Comparison of ENCODE assay signal across 8 mouse cellular contexts in the genomic region with DNA sequence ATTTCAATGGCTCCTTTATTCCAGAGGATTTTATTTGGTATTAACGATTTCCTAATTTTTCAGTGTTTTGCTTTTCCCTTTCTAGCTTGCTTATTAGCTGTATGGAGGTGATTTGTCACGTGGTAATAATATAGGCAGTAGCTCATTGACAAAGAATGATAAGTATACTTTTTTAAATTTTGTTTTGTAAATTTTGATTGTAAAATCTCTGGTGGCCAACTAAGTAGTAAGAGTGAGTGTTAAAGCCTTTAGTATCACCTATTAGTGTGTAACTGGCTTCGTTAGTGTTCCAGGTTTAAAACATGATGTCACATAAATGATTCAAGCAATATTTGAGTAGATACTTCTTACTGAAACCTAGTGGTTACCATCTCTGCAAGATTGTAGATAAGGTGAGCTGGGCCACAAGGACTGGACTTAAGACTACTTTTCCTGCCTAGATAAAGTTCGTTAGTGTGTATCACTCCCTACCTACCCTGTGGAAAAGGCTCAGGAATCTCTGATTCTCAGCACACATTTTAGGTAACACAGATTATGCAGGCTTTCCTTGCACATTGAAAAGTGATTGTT. TPM values are rescaled to one million over a fixed set of nuclear protein-coding genes. Genes with fewer than 3 reads are reported as not detected.
A peak's percentile ranks its signal among the peaks of the same experiment; 100 is the strongest.
DNase-seq lines count a peak whose midpoint lies in the region; ATAC-seq and TF ChIP-seq lines count a peak whose summit lies in the region.

No protein-coding gene starts in this region.

- H3K4me2 ChIP-seq in heart, embryonic 11.5 days, result peak overlapping the region; percentile 77
- peak overlapping the region; percentile 69 for H3K4me2 ChIP-seq in hindbrain, embryonic 12.5 days (replicated peaks)

- no peak for TF ChIP-seq POLR2A in ES-Bruce4 (IDR thresholded peaks at IDR 0.05; ENCODE audit: insufficient read depth, low read length)

- no peak for ATAC-seq in heart, embryonic 11.5 days (replicated peaks; ENCODE audit: insufficient number of reproducible peaks, low FRiP score, low TSS enrichment)
- ATAC-seq in hindbrain, embryonic 12.5 days (ENCODE audit: low FRiP score), result no peak
- ATAC-seq in megakaryocyte-erythroid progenitor cell, adult 5-6 weeks (replicated peaks; ENCODE audit: low FRiP score, low TSS enrichment, poor library complexity, severe bottlenecking), result 0 out of 2 replicates have a peak, but pooled peaks have one; percentile 20

- DNase-seq in heart, adult 9 months (ENCODE audit: low spot score in 2 of 2), result no peak
- DNase-seq in Muller cell, postnatal 12 days (ENCODE audit: inconsistent ontology term), result no peak
- DNase-seq in adrenal gland, adult 2 months, result no peak
- DNase-seq in embryo, embryonic 10.5 days (ENCODE audit: low spot score), result no peak

- WGBS in heart, embryonic 11.5 days (ENCODE audit: insufficient replicate concordance), result 47% methylated on average over 4 of the region's 4 CpGs
- 68% methylated on average over 4 of the region's 4 CpGs for WGBS in hindbrain, embryonic 12.5 days

- no peak for TF ChIP-seq EP300 in ES-Bruce4 (IDR thresholded peaks at IDR 0.05; ENCODE audit: insufficient read depth, low read depth, low read length)

- no peaks in the 10 kb centered on the region for H3K27me3 ChIP-seq in heart, embryonic 11.5 days (ENCODE audit: control insufficient read depth, insufficient read depth, low read length)
- no peaks in the 10 kb centered on the region for H3K27me3 ChIP-seq in ES-Bruce4 (ENCODE audit: control insufficient read depth, insufficient read depth, low read length, poor library complexity, severe bottlenecking)
- no peaks in the 10 kb centered on the region for H3K27me3 ChIP-seq in hindbrain, embryonic 12.5 days

- H3K4me1 ChIP-seq in heart, embryonic 11.5 days (ENCODE audit: control insufficient read depth, insufficient read depth, low read length), result peaks cover 8% of the 10 kb centered on the region
- peaks cover 2% of the 10 kb centered on the region for H3K4me1 ChIP-seq in ES-Bruce4 (ENCODE audit: control insufficient read depth, insufficient read depth, low read length)
- H3K4me1 ChIP-seq in hindbrain, embryonic 12.5 days, result peaks cover 10% of the 10 kb centered on the region

- H3K9me3 ChIP-seq in heart, embryonic 11.5 days (replicated peaks; ENCODE audit: control insufficient read depth, low read length), result no peaks in the 10 kb centered on the region
- no peaks in the 10 kb centered on the region for H3K9me3 ChIP-seq in ES-Bruce4 (replicated peaks; ENCODE audit: control insufficient read depth, insufficient read depth, low read length, poor library complexity, severe bottlenecking)
- H3K9me3 ChIP-seq in hindbrain, embryonic 12.5 days (replicated peaks), result no peaks in the 10 kb centered on the region

- no peaks in the 10 kb centered on the region for H3K36me3 ChIP-seq in heart, embryonic 11.5 days (ENCODE audit: control insufficient read depth, insufficient read depth, low read length)
- peaks cover 6% of the 10 kb centered on the region; the same call in 1 of the 2 replicates for H3K36me3 ChIP-seq in ES-Bruce4 (ENCODE audit: control insufficient read depth, insufficient read depth, low read length, poor library complexity, severe bottlenecking)
- no peaks in the 10 kb centered on the region for H3K36me3 ChIP-seq in hindbrain, embryonic 12.5 days

- no peak overlapping the region; the same call in 1 of the 2 replicates for H3K9ac ChIP-seq in heart, embryonic 11.5 days (ENCODE audit: low read depth, low read length)
- peak overlapping the region; percentile 100; the same call in 1 of the 2 replicates for H3K9ac ChIP-seq in ES-Bruce4 (ENCODE audit: low read depth, poor library complexity, severe bottlenecking)
- peak overlapping the region; percentile 99; the same call in 1 of the 2 replicates for H3K9ac ChIP-seq in hindbrain, embryonic 12.5 days

- peak overlapping the region; percentile 98 for H3K4me3 ChIP-seq in heart, embryonic 11.5 days (ENCODE audit: low read depth, low read length)
- no peak overlapping the region for H3K4me3 ChIP-seq in ES-Bruce4 (ENCODE audit: low read depth, low read length)
- peak overlapping the region; percentile 95 for H3K4me3 ChIP-seq in hindbrain, embryonic 12.5 days

- no peak for TF ChIP-seq CTCF in ES-Bruce4 (IDR thresholded peaks at IDR 0.05; ENCODE audit: low read depth, low read length)

- no peak overlapping the region for H3K27ac ChIP-seq in heart, embryonic 11.5 days (ENCODE audit: low read depth, low read length)
- H3K27ac ChIP-seq in ES-Bruce4 (ENCODE audit: insufficient read depth, low read length), result no peak overlapping the region
- no peak overlapping the region for H3K27ac ChIP-seq in hindbrain, embryonic 12.5 days

RNA-seq across cellular contexts. Expression of a gene that starts 1.6 kb away (rescaled TPM):
- 83.4 and 89.2 TPM in 2 replicates for polyA plus RNA-seq in heart, embryonic 11.5 days (2014; fragmentation: Nextera tagmentation; extraction: Ambion mirVana)
- 462 and 491 TPM in 2 replicates for polyA plus RNA-seq in ES-Bruce4 (2011; ENCODE audit: insufficient read depth, insufficient read length, low read depth, missing spikeins)
- 56.4 and 59.9 TPM in 2 replicates for polyA plus RNA-seq in hindbrain, embryonic 12.5 days (2016; fragmentation: Nextera tagmentation; extraction: Ambion mirVana)
- total RNA-seq in megakaryocyte-erythroid progenitor cell, adult 5-6 weeks (2014; fragmentation: Nextera tagmentation), result 100 and 106 TPM in 2 replicates
- 246 and 275 TPM in 2 replicates for total RNA-seq in megakaryocyte-erythroid progenitor cell, adult 5-6 weeks (2017)
- total RNA-seq in adrenal gland, adult 2 months (2021), result 100 to 1,000 TPM in 1 of 2 experiments, 10 to 100 TPM in 1; 98.9 to 153 TPM
- 2.7 and 2.9 TPM in 2 replicates for polyA plus RNA-seq in adrenal gland, adult 2 months (2012; rRNA removed)

RNA-seq across cellular contexts. Expression of a gene that starts 59.8 kb away (rescaled TPM):
- polyA plus RNA-seq in heart, embryonic 11.5 days (2014; fragmentation: Nextera tagmentation; extraction: Ambion mirVana), result 142 and 146 TPM in 2 replicates
- 97.9 and 110 TPM in 2 replicates for polyA plus RNA-seq in ES-Bruce4 (2011; ENCODE audit: insufficient read depth, insufficient read length, low read depth, missing spikeins)
- 117 and 132 TPM in 2 replicates for polyA plus RNA-seq in hindbrain, embryonic 12.5 days (2016; fragmentation: Nextera tagmentation; extraction: Ambion mirVana)
- total RNA-seq in megakaryocyte-erythroid progenitor cell, adult 5-6 weeks (2014; fragmentation: Nextera tagmentation), result 187 and 255 TPM in 2 replicates
- 252 and 290 TPM in 2 replicates for total RNA-seq in megakaryocyte-erythroid progenitor cell, adult 5-6 weeks (2017)
- 10 to 100 TPM; 88.8 to 92.7 TPM for total RNA-seq in adrenal gland, adult 2 months (2021)
- 70.1 and 83.0 TPM in 2 replicates for polyA plus RNA-seq in adrenal gland, adult 2 months (2012; rRNA removed)

Comparison
In these comparisons a context has a peak if more than half of its experiments do, and no peak if none do; other contexts are left out.
1. RNA of a gene that starts 1.6 kb away (polyA plus RNA-seq): 462 to 491 TPM in ES-Bruce4, 83.4 to 89.2 TPM in heart, embryonic 11.5 days and 56.4 to 59.9 TPM in hindbrain, embryonic 12.5 days; 2.7 to 2.9 TPM in adrenal gland, adult 2 months; every median in the first group is over 10 times any median in the second.